ENCODE assay signal across 24 mouse cellular contexts in the genomic region with DNA sequence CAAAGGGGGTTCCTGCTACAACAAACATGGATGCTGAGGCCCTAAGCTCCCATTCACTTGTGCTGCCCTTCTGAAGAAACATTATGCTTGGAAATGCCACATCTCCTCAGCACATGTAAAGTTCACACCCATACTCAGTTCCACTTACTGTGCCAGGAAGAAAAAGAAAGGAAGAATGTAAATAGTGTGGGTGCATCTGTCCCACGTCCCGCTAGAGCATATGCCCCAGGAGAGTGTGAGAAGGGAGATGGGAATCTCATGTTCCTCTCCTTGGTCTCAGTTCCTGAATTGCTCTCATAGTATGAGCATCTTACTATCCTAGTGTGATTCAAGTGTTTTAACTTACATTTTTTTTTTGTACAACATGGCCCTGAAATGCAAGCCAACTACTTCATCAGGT. TPM values are rescaled to one million over a fixed set of nuclear protein-coding genes. Genes with fewer than 3 reads are reported as not detected.
A peak's percentile ranks its signal among the peaks of the same experiment; 100 is the strongest.
DNase-seq lines count a peak whose midpoint lies in the region; ATAC-seq and TF ChIP-seq lines count a peak whose summit lies in the region.
"Had no signal": no experiment of that assay in that cellular context is flagged by ENCODE, and none has a peak within 500 bp of the region (broad histone marks: within the 10 kb centered on the region; RNA-seq: fewer than 3 reads in every experiment).

No protein-coding gene starts in this region.

- intact Hi-C loops in left cerebral cortex, postnatal 36 days (cut with DNase I) = no loop called here
- intact Hi-C loops in left cerebral cortex, postnatal 10 days (cut with DNase I) = no loop called here
- intact Hi-C loops in gastrocnemius, adult 2 months (cut with DNase I) = no loop called here

- TF ChIP-seq CTCF in gastrocnemius, adult 2 months (IDR thresholded peaks at IDR 0.05) = no peak

- H3K4me3 ChIP-seq in gastrocnemius, adult 2 months = no peak overlapping the region
- H3K4me3 ChIP-seq: embryonic facial prominence, embryonic 12.5 days; embryonic facial prominence, embryonic 15.5 days; forebrain, embryonic 15.5 days; hindbrain, embryonic 12.5 days; intestine, embryonic 15.5 days had no signal

- H3K27ac ChIP-seq in gastrocnemius, adult 2 months = no peak overlapping the region
- H3K27ac ChIP-seq: embryonic facial prominence, embryonic 12.5 days; embryonic facial prominence, embryonic 15.5 days; forebrain, embryonic 15.5 days; hindbrain, embryonic 12.5 days; intestine, embryonic 15.5 days had no signal

- DNase-seq in frontal cortex, postnatal 10 days (ENCODE audit: low spot score in 2 of 2) = no peak
- peak; percentile 16 for DNase-seq in layer of hippocampus, adult 11-12 months (ENCODE audit: low spot score)
- DNase-seq in layer of hippocampus, postnatal 10 days (ENCODE audit: low spot score in 2 of 2) = no peak
- peak; percentile 14 to 37 for DNase-seq in left cerebral cortex, postnatal 36 days (ENCODE audit: low spot score in 2 of 2)
- no peak for DNase-seq in left cerebral cortex, postnatal 10 days (ENCODE audit: extremely low spot score in 1 of 2, low spot score in 2 of 2)
- peak; percentile 74 for DNase-seq in brain, adult 2 months (ENCODE audit: low read depth, low spot score)
- DNase-seq in gastrocnemius, adult 2 months = no peak
- DNase-seq: adrenal gland, postnatal 10 days; adrenal gland, postnatal 36 days; B cell, adult 2 months; cerebellum, adult 11 months; cerebellum, adult 2 months; cerebellum, adult 9-11 months; cerebellum, postnatal 25 days; gastrocnemius, postnatal 14 days; heart, adult 11 months had no signal

- peak; percentile 100 for ATAC-seq in frontal cortex, adult (ENCODE audit: low TSS enrichment)
- ATAC-seq: forebrain, embryonic 15.5 days; hindbrain, embryonic 16.5 days; intestine, embryonic 15.5 days; Patski had no signal

RNA-seq across cellular contexts. Expression of a gene that starts 22.4 kb away (rescaled TPM):
- total RNA-seq in layer of hippocampus, postnatal 10 days (2021) = 100 to 1,000 TPM in 1 of 2 experiments, 10 to 100 TPM in 1; 99.2 to 107 TPM
- total RNA-seq in left cerebral cortex, postnatal 36 days (2021) = 10 to 100 TPM; 29.1 to 35.6 TPM
- 10 to 100 TPM; 22.3 to 23.8 TPM for total RNA-seq in left cerebral cortex, postnatal 10 days (2021)
- total RNA-seq in gastrocnemius, adult 2 months (2021) = 10 to 100 TPM in 1 of 2 experiments, 1 to 10 TPM in 1; 6.2 to 17.0 TPM

Comparison
In these comparisons a context has a peak if more than half of its experiments do, and no peak if none do; other contexts are left out.
1. DNase-seq: peak in layer of hippocampus, adult 11-12 months (single experiment), left cerebral cortex, postnatal 36 days (2 of 2) and brain, adult 2 months (single experiment); none in frontal cortex, postnatal 10 days (0 of 2), layer of hippocampus, postnatal 10 days (0 of 2), left cerebral cortex, postnatal 10 days (0 of 2) and gastrocnemius, adult 2 months (single experiment).